Mouse (Mus musculus) kidney, adult 11 months (tissue): Measurements from ENCODE around the gene Zmat1.
A peak's percentile ranks its signal among the peaks of the same experiment; 100 is the strongest.
"Not testable (repeated sequence)": the region's sequence is repeated elsewhere in the genome, so short reads cannot be mapped to it uniquely, and the experiment has no call there.

ENCODE experiments used
- DNase-seq: peaks from one replicate; pipeline ENCODE4 v3.0.0; 2022

Zmat1 gene

GRCm38 (mm10) chrX:135008720-135009470 lies at the start of gene Zmat1:
Gene Zmat1, minus strand, starts transcription at chrX:135009209.
- DNase-seq: peak; percentile 94

DNA sequence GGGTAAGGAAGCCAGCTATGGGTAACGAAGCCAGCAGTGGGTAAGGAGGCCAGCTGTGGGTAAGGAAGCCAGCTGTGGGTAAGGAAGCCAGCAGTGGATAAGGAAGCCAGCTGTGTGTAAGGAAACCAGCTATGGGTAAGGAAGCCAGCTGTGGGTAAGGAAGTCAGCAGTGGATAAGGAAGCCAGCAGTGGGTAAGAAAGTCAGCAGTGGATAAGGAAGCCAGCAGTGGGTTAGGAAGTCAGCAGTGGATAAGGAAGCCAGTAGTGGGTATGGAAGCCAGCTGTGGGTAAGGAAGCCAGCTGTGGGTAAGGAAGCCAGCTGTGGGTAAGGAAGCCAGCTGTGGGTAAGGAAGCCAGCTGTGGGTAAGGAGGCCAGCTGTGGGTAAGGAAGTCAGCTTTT lies 44.9 kb upstream of the Zmat1 start:
- DNase-seq: not testable (repeated sequence)

GRCm38 (mm10) chrX:135035962-135036375 lies 27.0 kb upstream of the Zmat1 start:
- no peak for DNase-seq

DNA sequence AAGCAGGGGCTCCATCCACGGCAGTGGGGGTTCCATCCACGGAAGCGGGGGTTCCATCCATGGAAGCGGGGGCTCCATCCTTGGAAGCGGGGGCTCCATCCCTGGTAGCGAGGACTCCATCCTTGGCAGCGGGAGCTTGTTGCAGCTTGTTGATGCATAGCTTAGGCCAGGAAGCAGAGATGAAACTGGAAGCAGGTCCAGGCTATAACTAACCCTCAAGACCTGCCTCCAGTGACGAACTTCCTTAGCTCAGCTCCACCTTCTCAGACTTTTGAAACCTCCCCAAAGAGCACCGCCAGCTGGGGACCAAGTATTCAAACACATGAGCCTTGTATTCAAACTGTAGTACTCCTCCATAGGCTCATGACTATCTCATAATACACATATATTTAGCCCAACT lies 16.1 kb upstream of the Zmat1 start:
- DNase-seq: no peak

- no peak for DNase-seq
Observed at GRCm38 (mm10) chrX:135011381-135011780, 2.4 kb upstream of the Zmat1 start.

- no peak for DNase-seq
Observed at GRCm38 (mm10) chrX:135009471-135009815, 434 bp upstream of the Zmat1 start.

DNA sequence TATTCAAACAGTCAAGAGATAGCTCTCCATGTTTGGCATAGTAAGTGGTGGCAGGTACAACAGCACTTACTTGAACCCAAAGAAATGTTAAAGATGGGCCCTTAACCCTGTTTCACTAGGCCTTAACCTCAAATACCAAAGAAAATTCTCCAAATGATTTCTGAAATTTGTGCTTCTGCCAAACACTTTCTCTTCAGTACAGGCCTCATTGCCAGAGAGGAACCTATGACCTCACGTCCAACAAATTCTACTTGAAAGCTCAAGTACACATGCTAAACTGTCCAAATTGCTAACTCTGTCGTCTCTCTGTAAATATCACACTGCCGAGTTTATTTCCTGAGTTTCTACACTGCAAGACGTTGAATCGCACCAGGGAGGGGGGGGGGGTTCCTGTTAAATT lies 988 bp downstream of the Zmat1 start:
- DNase-seq: no peak

GRCm38 (mm10) chrX:134964546-134964945 lies 44.5 kb downstream of the Zmat1 start, which contains the start of gene Nxf2:
Gene Nxf2, minus strand, starts transcription at chrX:134964754.
- DNase-seq: no peak

GRCm38 (mm10) chrX:134963305-134964094 lies 45.5 kb downstream of the Zmat1 start:
- peak; percentile 10 for DNase-seq

DNA sequence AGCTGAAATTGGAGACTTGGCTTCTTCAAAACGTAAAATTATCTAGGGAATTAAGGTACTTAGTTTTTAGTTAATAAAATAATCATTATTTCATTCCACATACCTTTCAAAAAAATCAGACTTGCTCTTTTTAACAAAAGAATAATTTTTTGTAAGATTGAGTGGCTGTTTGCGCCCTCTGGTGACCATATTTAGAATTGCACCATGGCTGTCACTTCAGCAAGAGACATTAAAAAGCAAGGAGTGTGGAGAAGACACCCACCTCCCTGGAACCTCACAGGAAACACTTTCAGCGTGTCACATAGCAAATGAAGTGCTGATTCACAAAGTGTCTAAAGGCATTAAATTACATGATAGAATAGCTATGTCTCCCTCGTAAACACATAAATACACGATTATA lies 78.6 kb downstream of the Zmat1 start:
- DNase-seq: no peak

- no peak for DNase-seq
Observed at GRCm38 (mm10) chrX:134929927-134930326, 79.1 kb downstream of the Zmat1 start.

- no peak for DNase-seq
Observed at GRCm38 (mm10) chrX:134925058-134925457, 84.0 kb downstream of the Zmat1 start.

DNA sequence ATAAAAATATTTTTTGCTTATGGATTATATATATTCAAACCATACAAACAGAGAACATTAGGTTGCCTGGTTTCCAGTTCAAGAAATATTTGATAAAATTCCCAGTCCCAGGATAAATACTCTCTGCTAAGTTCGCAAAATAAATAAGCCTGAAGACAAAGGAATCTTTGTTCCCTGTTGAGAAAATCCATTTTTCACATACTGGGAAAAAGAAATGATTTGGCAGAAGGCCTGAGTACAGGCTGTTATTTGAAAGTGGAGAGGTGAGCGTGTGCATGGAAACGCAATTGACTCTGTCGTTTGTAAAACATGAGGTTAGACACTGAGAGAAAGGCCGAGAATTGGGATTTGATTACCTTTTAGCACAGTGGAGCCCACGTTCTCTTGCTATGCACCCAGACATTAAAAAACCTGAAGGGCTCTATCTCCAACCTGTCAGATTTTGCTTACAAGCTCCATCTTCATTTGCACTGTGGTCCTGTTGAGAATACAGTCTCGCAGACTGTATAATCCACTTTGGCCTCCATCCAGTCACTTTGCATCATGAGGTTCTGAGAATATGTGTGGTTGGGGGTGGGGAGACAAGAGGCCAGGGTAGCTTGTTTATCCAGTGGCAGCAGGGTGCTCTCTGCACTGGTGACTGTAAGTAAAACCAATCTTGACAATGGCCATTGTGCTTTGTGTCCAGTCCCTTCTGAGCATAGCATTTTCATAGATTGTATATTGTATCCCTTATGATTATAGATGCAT lies 85.2 kb downstream of the Zmat1 start:
- no peak for DNase-seq
